12 mouse cellular contexts compared by ENCODE assay signal in the genomic region with DNA sequence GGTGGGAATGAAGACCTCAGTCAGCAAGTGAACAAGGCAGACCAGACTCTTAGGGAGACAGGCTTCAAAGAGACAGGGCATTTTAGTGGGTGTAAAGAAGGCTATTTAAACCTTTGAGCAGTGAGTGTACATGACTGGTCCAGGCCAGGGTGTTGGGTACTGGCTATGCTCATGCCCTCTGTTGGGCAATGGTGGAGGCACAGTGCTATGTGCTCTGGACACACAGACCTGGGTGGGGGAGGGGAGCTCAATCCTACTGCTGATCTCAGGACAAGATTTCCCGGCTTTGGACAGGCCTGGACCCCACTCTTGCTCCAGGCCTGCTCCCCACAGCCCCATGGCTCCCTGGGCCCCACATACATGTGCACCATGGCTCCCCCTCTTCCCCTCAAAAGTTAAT.
A peak's percentile ranks its signal among the peaks of the same experiment; 100 is the strongest.
DNase-seq lines count a peak whose midpoint lies in the region; ATAC-seq and TF ChIP-seq lines count a peak whose summit lies in the region.
"Had no signal": no experiment of that assay in that cellular context is flagged by ENCODE, and none has a peak within 500 bp of the region (broad histone marks: within the 10 kb centered on the region; RNA-seq: fewer than 3 reads in every experiment).

No protein-coding gene starts in this region.

- H3K4me2 ChIP-seq in hindbrain, embryonic 11.5 days (replicated peaks; ENCODE audit: low read depth, low read length): no peak overlapping the region
- H3K4me2 ChIP-seq in hindbrain, embryonic 14.5 days (replicated peaks): no peak overlapping the region
- H3K4me2 ChIP-seq in midbrain, embryonic 13.5 days (replicated peaks): no peak overlapping the region
- H3K4me2 ChIP-seq in midbrain, postnatal 0 days (ENCODE audit: low read depth, low read length, poor library complexity, severe bottlenecking): no peak overlapping the region
- H3K4me2 ChIP-seq: neural tube, embryonic 13.5 days had no signal

- H3K4me1 ChIP-seq in hindbrain, embryonic 11.5 days (replicated peaks; ENCODE audit: control insufficient read depth, insufficient read depth, low read length): no peaks in the 10 kb centered on the region
- no peaks in the 10 kb centered on the region; the same call in 1 of the 2 replicates for H3K4me1 ChIP-seq in hindbrain, embryonic 14.5 days (replicated peaks; ENCODE audit: control insufficient read depth, insufficient read depth, low read length)
- peaks cover 24% of the 10 kb centered on the region for H3K4me1 ChIP-seq in midbrain, embryonic 10.5 days
- peaks cover 26% of the 10 kb centered on the region for H3K4me1 ChIP-seq in midbrain, embryonic 13.5 days (replicated peaks)
- H3K4me1 ChIP-seq in embryonic facial prominence, embryonic 10.5 days: peaks cover 15% of the 10 kb centered on the region
- H3K4me1 ChIP-seq in midbrain, postnatal 0 days (ENCODE audit: insufficient read depth, low read length): no peaks in the 10 kb centered on the region

- H3K27me3 ChIP-seq in hindbrain, embryonic 11.5 days (ENCODE audit: control insufficient read depth, insufficient read depth, low read length): no peaks in the 10 kb centered on the region
- H3K27me3 ChIP-seq in hindbrain, embryonic 14.5 days (ENCODE audit: control insufficient read depth, insufficient read depth, low read length): no peaks in the 10 kb centered on the region
- H3K27me3 ChIP-seq in midbrain, embryonic 10.5 days (ENCODE audit: low read depth, poor library complexity, severe bottlenecking): peaks cover 40% of the 10 kb centered on the region
- peaks cover 3% of the 10 kb centered on the region for H3K27me3 ChIP-seq in midbrain, embryonic 13.5 days
- no peaks in the 10 kb centered on the region for H3K27me3 ChIP-seq in embryonic facial prominence, embryonic 10.5 days (replicated peaks; ENCODE audit: low read depth, poor library complexity, severe bottlenecking)
- no peaks in the 10 kb centered on the region for H3K27me3 ChIP-seq in midbrain, postnatal 0 days (ENCODE audit: insufficient read depth, low read length)
- H3K27me3 ChIP-seq: neural tube, embryonic 13.5 days had no signal

- TF ChIP-seq CTCF in midbrain, postnatal 0 days (IDR thresholded peaks at IDR 0.05): peak; percentile 35

- H3K9ac ChIP-seq in hindbrain, embryonic 11.5 days (ENCODE audit: low read depth, low read length): no peak overlapping the region
- H3K9ac ChIP-seq in hindbrain, embryonic 14.5 days: no peak overlapping the region
- no peak overlapping the region for H3K9ac ChIP-seq in midbrain, embryonic 13.5 days (replicated peaks)
- no peak overlapping the region for H3K9ac ChIP-seq in midbrain, postnatal 0 days (replicated peaks; ENCODE audit: low read length, poor library complexity, severe bottlenecking)
- H3K9ac ChIP-seq: neural tube, embryonic 13.5 days had no signal

- no peak for ATAC-seq in hindbrain, embryonic 11.5 days (ENCODE audit: low FRiP score)
- ATAC-seq in hindbrain, embryonic 14.5 days (ENCODE audit: low FRiP score): no peak
- ATAC-seq in midbrain, embryonic 13.5 days: no peak
- no peak for ATAC-seq in midbrain, postnatal 0 days (ENCODE audit: low FRiP score)
- ATAC-seq: intestine, embryonic 16.5 days had no signal

- no peak overlapping the region for H3K27ac ChIP-seq in hindbrain, embryonic 11.5 days (ENCODE audit: low read depth, low read length)
- no peak overlapping the region for H3K27ac ChIP-seq in hindbrain, embryonic 14.5 days
- no peak overlapping the region for H3K27ac ChIP-seq in midbrain, embryonic 10.5 days (replicated peaks)
- H3K27ac ChIP-seq in midbrain, embryonic 13.5 days: no peak overlapping the region
- H3K27ac ChIP-seq in embryonic facial prominence, embryonic 10.5 days (replicated peaks): no peak overlapping the region
- H3K27ac ChIP-seq in midbrain, postnatal 0 days (ENCODE audit: low read depth, low read length): no peak overlapping the region
- H3K27ac ChIP-seq: neural tube, embryonic 13.5 days had no signal

- intact Hi-C loops in heart, postnatal 25 days (cut with DNase I): no loop called here

- H3K36me3 ChIP-seq in hindbrain, embryonic 11.5 days (ENCODE audit: control insufficient read depth, insufficient read depth, low read length): no peaks in the 10 kb centered on the region
- no peaks in the 10 kb centered on the region for H3K36me3 ChIP-seq in hindbrain, embryonic 14.5 days (replicated peaks; ENCODE audit: control insufficient read depth, insufficient read depth)
- no peaks in the 10 kb centered on the region for H3K36me3 ChIP-seq in midbrain, embryonic 10.5 days
- no peaks in the 10 kb centered on the region for H3K36me3 ChIP-seq in midbrain, embryonic 13.5 days
- H3K36me3 ChIP-seq in embryonic facial prominence, embryonic 10.5 days (replicated peaks): no peaks in the 10 kb centered on the region
- H3K36me3 ChIP-seq in midbrain, postnatal 0 days (ENCODE audit: insufficient read depth, low read length): no peaks in the 10 kb centered on the region
- H3K36me3 ChIP-seq: neural tube, embryonic 13.5 days had no signal

- H3K9me3 ChIP-seq in hindbrain, embryonic 11.5 days (ENCODE audit: control insufficient read depth, low read length): no peaks in the 10 kb centered on the region
- no peaks in the 10 kb centered on the region for H3K9me3 ChIP-seq in hindbrain, embryonic 14.5 days (ENCODE audit: control insufficient read depth, low read length)
- H3K9me3 ChIP-seq in midbrain, embryonic 10.5 days (replicated peaks): no peaks in the 10 kb centered on the region
- no peaks in the 10 kb centered on the region for H3K9me3 ChIP-seq in midbrain, embryonic 13.5 days
- no peaks in the 10 kb centered on the region for H3K9me3 ChIP-seq in embryonic facial prominence, embryonic 10.5 days
- H3K9me3 ChIP-seq in midbrain, postnatal 0 days (ENCODE audit: low read length): no peaks in the 10 kb centered on the region
- H3K9me3 ChIP-seq: neural tube, embryonic 13.5 days had no signal

- peak; percentile 55 for DNase-seq in hindbrain, embryonic 11.5 days (ENCODE audit: low spot score)
- no peak for DNase-seq in hindbrain, embryonic 14.5 days (ENCODE audit: low spot score)
- peak; percentile 33 for DNase-seq in midbrain, embryonic 10.5 days (ENCODE audit: low spot score)
- DNase-seq in embryonic facial prominence, embryonic 10.5 days (ENCODE audit: low spot score): peak; percentile 38
- peak; percentile 37 for DNase-seq in midbrain, postnatal 0 days (ENCODE audit: low spot score)
- no peak for DNase-seq in heart, postnatal 25 days (ENCODE audit: low spot score)
- DNase-seq in kidney, postnatal 14 days: no peak
- DNase-seq: liver; right cerebral cortex, postnatal 4 days had no signal

- WGBS in hindbrain, embryonic 11.5 days: 38% methylated on average over 1 of the region's 1 CpGs
- WGBS in hindbrain, embryonic 14.5 days: 47% methylated on average over 1 of the region's 1 CpGs
- 25% methylated on average over 1 of the region's 1 CpGs for WGBS in midbrain, embryonic 10.5 days
- WGBS in midbrain, embryonic 13.5 days: 8% methylated on average over 1 of the region's 1 CpGs
- WGBS in embryonic facial prominence, embryonic 10.5 days: 35% methylated on average over 1 of the region's 1 CpGs
- 33% methylated on average over 1 of the region's 1 CpGs for WGBS in midbrain, postnatal 0 days

- no peak overlapping the region for H3K4me3 ChIP-seq in hindbrain, embryonic 11.5 days (ENCODE audit: low read depth, low read length)
- no peak overlapping the region for H3K4me3 ChIP-seq in hindbrain, embryonic 14.5 days (replicated peaks; ENCODE audit: low read length)
- no peak overlapping the region for H3K4me3 ChIP-seq in midbrain, embryonic 10.5 days
- H3K4me3 ChIP-seq in midbrain, embryonic 13.5 days (replicated peaks): no peak overlapping the region
- H3K4me3 ChIP-seq in embryonic facial prominence, embryonic 10.5 days: no peak overlapping the region
- no peak overlapping the region for H3K4me3 ChIP-seq in midbrain, postnatal 0 days (ENCODE audit: low read depth, low read length)
- H3K4me3 ChIP-seq: neural tube, embryonic 13.5 days had no signal

Comparison
In these comparisons a context has a peak if more than half of its experiments do, and no peak if none do; other contexts are left out.
1. DNase-seq: peak in hindbrain, embryonic 11.5 days (single experiment), midbrain, embryonic 10.5 days (single experiment), embryonic facial prominence, embryonic 10.5 days (single experiment) and midbrain, postnatal 0 days (single experiment); none in hindbrain, embryonic 14.5 days (single experiment), heart, postnatal 25 days (single experiment) and kidney, postnatal 14 days (single experiment).